Mouse (Mus musculus): ENCODE measurements at regions not wholly inside any gene's neighbourhood (a gene's known extent, or its start where the extent isn't known, plus 50 kb on each side); places are given as distances from the start of the nearest gene placed in this dataset.

DNA sequence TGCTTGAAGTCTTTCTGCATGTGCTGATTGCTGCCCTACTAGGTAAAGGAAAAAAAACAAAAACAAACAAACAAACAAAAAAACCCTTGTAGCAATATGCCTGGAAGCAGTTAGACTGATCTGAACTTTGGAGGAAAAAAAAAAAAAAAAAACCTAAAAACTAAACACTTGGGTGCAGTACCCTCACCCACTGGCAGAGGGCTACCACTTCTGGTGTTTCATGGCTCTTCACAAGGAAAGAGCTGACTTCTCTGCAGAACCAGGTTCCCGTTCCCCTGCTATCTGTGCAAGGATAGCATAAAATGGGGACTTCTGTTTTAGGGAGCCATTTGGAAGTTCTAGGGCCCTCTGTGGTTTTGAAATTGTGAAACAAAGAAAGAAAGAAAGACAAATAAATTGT is 52.2 kb upstream of the Otud4 start:
- H3K27ac ChIP-seq = no peak overlapping the region
- H3K27me3 ChIP-seq (ENCODE audit: poor library complexity, severe bottlenecking) = no peaks in the 10 kb centered on the region
- H3K9me3 ChIP-seq = no peaks in the 10 kb centered on the region
- H3K36me3 ChIP-seq (replicated peaks) = no peaks in the 10 kb centered on the region
- H3K4me3 ChIP-seq = no peak overlapping the region
- 41% methylated on average over 1 of the region's 1 CpGs for WGBS
- H3K4me1 ChIP-seq = no peaks in the 10 kb centered on the region
- DNase-seq (ENCODE audit: extremely low spot score, low spot score) = peak; percentile 22

- no peaks in the 10 kb centered on the region for H3K4me1 ChIP-seq
- H3K27me3 ChIP-seq (ENCODE audit: poor library complexity, severe bottlenecking) = no peaks in the 10 kb centered on the region
- DNase-seq (ENCODE audit: extremely low spot score, low spot score) = peak; percentile 27
- H3K4me3 ChIP-seq = no peak overlapping the region
- H3K27ac ChIP-seq = no peak overlapping the region
- no peaks in the 10 kb centered on the region for H3K9me3 ChIP-seq
- H3K36me3 ChIP-seq (replicated peaks) = no peaks in the 10 kb centered on the region
- WGBS = 48% methylated on average over 3 of the region's 3 CpGs
These were observed 54.5 kb upstream of the Otud4 start for GRCm38 (mm10) chr8:79584966-79585365.

DNA sequence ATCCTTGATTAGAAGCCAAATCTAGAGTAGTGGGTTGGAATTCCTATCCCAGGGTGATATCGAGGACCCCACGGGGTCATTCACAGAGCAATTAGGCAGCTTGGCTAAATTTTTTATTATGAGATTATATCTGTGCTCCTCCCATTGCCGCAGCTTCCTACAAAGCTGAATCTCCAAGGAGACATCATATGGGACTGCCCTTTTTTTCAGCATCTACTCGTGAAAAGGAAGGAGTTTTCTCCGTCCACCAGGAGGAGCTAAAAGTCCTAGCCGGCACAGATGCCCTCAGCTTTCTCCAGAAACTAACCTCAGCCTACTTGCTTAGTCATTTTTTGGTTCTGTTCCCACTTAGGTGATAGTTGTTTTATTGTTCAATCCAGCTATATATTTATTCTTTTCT is 56.1 kb upstream of the Otud4 start:
- H3K27me3 ChIP-seq (ENCODE audit: poor library complexity, severe bottlenecking) = no peaks in the 10 kb centered on the region
- H3K9me3 ChIP-seq = no peaks in the 10 kb centered on the region
- no peaks in the 10 kb centered on the region for H3K36me3 ChIP-seq (replicated peaks)
- no peak for DNase-seq (ENCODE audit: extremely low spot score, low spot score)
- H3K4me3 ChIP-seq = no peak overlapping the region
- no peaks in the 10 kb centered on the region for H3K4me1 ChIP-seq
- no peak overlapping the region for H3K27ac ChIP-seq
- whole genome bisulfite sequencing = 51% methylated on average over 6 of the region's 6 CpGs

DNA sequence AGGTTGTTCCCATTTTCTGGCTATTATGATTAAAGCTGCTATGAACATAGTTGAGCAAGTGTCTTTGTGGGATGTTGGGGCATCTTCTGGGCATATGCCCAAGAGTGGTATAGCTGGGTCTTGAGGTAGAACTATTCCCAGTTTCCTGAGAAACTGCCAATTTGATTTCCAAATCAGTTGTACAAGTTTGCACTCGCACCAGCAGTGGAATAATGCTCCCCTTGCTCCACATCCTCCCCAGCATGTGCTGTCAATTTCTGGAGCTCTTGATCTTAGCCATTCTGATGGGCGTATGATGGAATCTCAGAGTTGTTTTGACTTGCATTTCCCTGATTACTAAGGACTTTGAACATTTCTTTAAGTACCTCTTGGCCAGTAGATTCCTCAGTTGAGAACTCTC is 57.2 kb upstream of the Otud4 start:
- Histone ChIP-seq H3K27me3 (ENCODE audit: poor library complexity, severe bottlenecking) (no peaks in the 10 kb centered on the region), H3K4me1 (no peaks in the 10 kb centered on the region), H3K9me3 (no peaks in the 10 kb centered on the region), H3K36me3 (replicated peaks) (no peaks in the 10 kb centered on the region), H3K27ac (no peak overlapping the region), H3K4me3 (no peak overlapping the region)
- no peak for DNase-seq (ENCODE audit: extremely low spot score, low spot score)
- WGBS = 78% methylated on average over 2 of the region's 2 CpGs

- Histone ChIP-seq H3K27me3 (ENCODE audit: poor library complexity, severe bottlenecking) (no peaks in the 10 kb centered on the region), H3K27ac (no peak overlapping the region), H3K36me3 (replicated peaks) (no peaks in the 10 kb centered on the region), H3K9me3 (no peaks in the 10 kb centered on the region), H3K4me1 (no peaks in the 10 kb centered on the region), H3K4me3 (no peak overlapping the region)
- DNase-seq (ENCODE audit: extremely low spot score, low spot score) = no peak
- WGBS = 88% methylated on average over 7 of the region's 7 CpGs
These were observed 63.3 kb upstream of the Otud4 start for GRCm38 (mm10) chr8:79576086-79576485.

- 65% methylated on average over 2 of the region's 2 CpGs for WGBS
- Histone ChIP-seq H3K36me3 (replicated peaks) (no peaks in the 10 kb centered on the region), H3K9me3 (no peaks in the 10 kb centered on the region), H3K27ac (no peak overlapping the region), H3K27me3 (ENCODE audit: poor library complexity, severe bottlenecking) (no peaks in the 10 kb centered on the region), H3K4me3 (no peak overlapping the region), H3K4me1 (no peaks in the 10 kb centered on the region)
- no peak for DNase-seq (ENCODE audit: extremely low spot score, low spot score)
These were observed 64.2 kb upstream of the Otud4 start for GRCm38 (mm10) chr8:79575175-79575734.

- WGBS = 89% methylated on average over 7 of the region's 7 CpGs
- no peaks in the 10 kb centered on the region for H3K36me3 ChIP-seq (replicated peaks)
- DNase-seq (ENCODE audit: extremely low spot score, low spot score) = no peak
These were observed 65.9 kb upstream of the Otud4 start for GRCm38 (mm10) chr8:79573491-79573890.

DNA sequence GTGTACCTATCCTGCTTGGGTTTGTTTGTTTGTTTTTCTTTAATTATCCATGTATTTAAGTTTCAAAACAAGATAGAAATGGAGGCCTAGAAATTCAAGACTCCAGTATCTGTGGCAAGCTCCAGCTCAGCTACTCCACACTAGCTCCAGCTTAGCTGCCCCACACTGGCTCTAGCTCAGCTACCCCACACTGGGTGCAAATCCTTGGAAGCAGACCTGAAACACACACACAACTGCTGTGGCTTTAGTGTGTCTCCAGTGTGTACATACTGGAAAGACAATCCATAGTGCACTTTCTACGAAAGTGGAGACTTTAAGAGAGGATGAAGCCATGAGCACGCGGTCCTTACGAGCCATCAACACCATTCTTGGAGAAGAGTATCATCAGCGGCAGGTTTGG is 66.9 kb upstream of the Otud4 start:
- Histone ChIP-seq H3K27me3 (ENCODE audit: poor library complexity, severe bottlenecking) (no peaks in the 10 kb centered on the region), H3K4me3 (no peak overlapping the region), H3K27ac (no peak overlapping the region), H3K9me3 (no peaks in the 10 kb centered on the region), H3K36me3 (replicated peaks) (no peaks in the 10 kb centered on the region), H3K4me1 (no peaks in the 10 kb centered on the region)
- DNase-seq (ENCODE audit: extremely low spot score, low spot score) = no peak
- 95% methylated on average over 5 of the region's 5 CpGs for WGBS

More at GRCm38 (mm10) chr8:79573491-79573890, 65.9 kb upstream of the Otud4 start:
- no peaks in the 10 kb centered on the region for H3K27me3 ChIP-seq (ENCODE audit: poor library complexity, severe bottlenecking)
- H3K4me1 ChIP-seq = no peaks in the 10 kb centered on the region
- no peak overlapping the region for H3K4me3 ChIP-seq
- no peaks in the 10 kb centered on the region for H3K9me3 ChIP-seq
- no peak overlapping the region for H3K27ac ChIP-seq

DNA sequence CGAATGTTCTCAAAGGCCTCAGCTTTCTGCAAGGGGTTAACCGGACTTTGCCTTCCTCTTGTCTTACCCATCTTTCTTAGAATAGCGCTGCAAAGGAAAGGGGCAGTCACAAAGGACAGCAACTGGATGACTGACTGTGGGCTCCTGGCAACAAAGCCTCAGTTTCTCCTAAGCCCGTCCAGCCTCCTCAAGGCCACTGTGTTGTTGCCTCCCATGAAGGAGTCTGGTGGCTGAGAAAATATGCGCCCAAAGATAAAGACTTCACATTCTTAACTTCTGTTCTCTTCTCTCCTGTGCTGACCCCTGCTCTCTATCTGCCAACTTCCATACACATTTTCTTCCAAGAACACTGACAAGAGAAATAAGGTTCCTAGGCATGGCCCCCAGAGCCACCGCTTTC is 76.3 kb upstream of the Otud4 start:
- H3K27me3 ChIP-seq (ENCODE audit: poor library complexity, severe bottlenecking) = no peaks in the 10 kb centered on the region
- H3K27ac ChIP-seq = no peak overlapping the region
- no peak for DNase-seq (ENCODE audit: extremely low spot score, low spot score)
- H3K4me1 ChIP-seq = peaks cover 8% of the 10 kb centered on the region
- WGBS = 83% methylated on average over 6 of the region's 6 CpGs
- H3K36me3 ChIP-seq (replicated peaks) = no peaks in the 10 kb centered on the region
- H3K4me3 ChIP-seq = no peak overlapping the region
- no peaks in the 10 kb centered on the region for H3K9me3 ChIP-seq

DNA sequence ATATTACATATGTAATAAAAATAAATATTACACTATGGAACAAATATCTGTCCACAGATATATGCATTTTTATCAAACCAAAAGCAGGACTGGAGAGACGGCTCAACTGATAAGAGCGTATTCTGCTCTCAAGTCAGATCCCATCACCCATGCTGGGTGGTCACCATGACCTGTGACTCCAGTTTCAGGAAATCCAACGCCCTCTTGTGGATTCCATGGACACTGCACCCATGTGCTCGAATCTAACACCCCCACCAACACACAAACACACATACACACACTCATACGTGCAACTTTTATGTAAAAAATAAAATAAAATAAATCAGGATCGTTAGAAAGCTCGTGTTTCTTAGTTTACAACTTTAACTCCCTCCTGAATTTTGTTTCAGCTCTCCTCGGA is 76.7 kb upstream of the Otud4 start:
- Histone ChIP-seq H3K27me3 (ENCODE audit: poor library complexity, severe bottlenecking) (no peaks in the 10 kb centered on the region), H3K27ac (no peak overlapping the region), H3K9me3 (no peaks in the 10 kb centered on the region), H3K4me3 (no peak overlapping the region), H3K36me3 (replicated peaks) (no peaks in the 10 kb centered on the region), H3K4me1 (peaks cover 8% of the 10 kb centered on the region)
- DNase-seq (ENCODE audit: extremely low spot score, low spot score) = no peak
- WGBS = 76% methylated on average over 8 of the region's 8 CpGs

GRCm38 (mm10) chr8:79562071-79562581 is 77.3 kb upstream of the Otud4 start:
- 80% methylated on average over 11 of the region's 11 CpGs for WGBS
- Histone ChIP-seq H3K4me1 (peaks cover 8% of the 10 kb centered on the region), H3K27me3 (ENCODE audit: poor library complexity, severe bottlenecking) (no peaks in the 10 kb centered on the region), H3K4me3 (no peak overlapping the region), H3K27ac (no peak overlapping the region), H3K36me3 (replicated peaks) (no peaks in the 10 kb centered on the region), H3K9me3 (no peaks in the 10 kb centered on the region)
- DNase-seq (ENCODE audit: extremely low spot score, low spot score) = no peak

- 82% methylated on average over 9 of the region's 9 CpGs for WGBS
- no peak overlapping the region for H3K27ac ChIP-seq
These were observed 78.0 kb upstream of the Otud4 start for GRCm38 (mm10) chr8:79561269-79562063.

DNA sequence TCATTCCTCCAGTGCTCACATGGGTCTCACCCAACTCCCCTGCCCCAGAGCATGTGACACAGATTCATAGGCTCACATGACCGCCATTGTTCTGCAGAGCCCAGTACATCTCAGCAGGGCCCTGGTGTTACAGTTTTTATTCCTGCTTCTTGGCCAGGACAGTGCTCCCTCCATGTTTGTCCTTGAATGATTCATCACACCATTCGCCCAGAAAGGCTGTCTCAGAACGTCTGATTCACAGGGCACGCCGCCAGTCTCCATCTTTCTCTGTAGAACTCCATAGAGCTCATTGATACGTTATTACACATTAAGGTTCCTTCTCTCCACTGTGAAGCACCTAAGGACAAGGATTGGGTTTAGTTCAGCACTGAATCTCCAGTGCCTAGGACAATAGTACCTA is 79.9 kb upstream of the Otud4 start:
- Histone ChIP-seq H3K4me3 (no peak overlapping the region), H3K27ac (no peak overlapping the region), H3K4me1 (peaks cover 8% of the 10 kb centered on the region), H3K27me3 (ENCODE audit: poor library complexity, severe bottlenecking) (no peaks in the 10 kb centered on the region), H3K9me3 (no peaks in the 10 kb centered on the region), H3K36me3 (replicated peaks) (no peaks in the 10 kb centered on the region)
- WGBS = 92% methylated on average over 6 of the region's 6 CpGs
- no peak for DNase-seq (ENCODE audit: extremely low spot score, low spot score)

More at GRCm38 (mm10) chr8:79561269-79562063, 78.0 kb upstream of the Otud4 start:
- Histone ChIP-seq H3K4me3 (no peak overlapping the region), H3K36me3 (replicated peaks) (no peaks in the 10 kb centered on the region), H3K27me3 (ENCODE audit: poor library complexity, severe bottlenecking) (no peaks in the 10 kb centered on the region), H3K9me3 (no peaks in the 10 kb centered on the region), H3K4me1 (peaks cover 8% of the 10 kb centered on the region)
- DNase-seq (ENCODE audit: extremely low spot score, low spot score) = no peak
